Mouse (Mus musculus) thymus, adult 2 months (tissue): Measurements from ENCODE around the gene Mxi1. TPM values are rescaled to one million over a fixed set of nuclear protein-coding genes. Genes with fewer than 3 reads are reported as not detected.

Experiments
- DNase-seq: peaks from one replicate; pipeline ENCODE4 v3.0.0; 2021
- H3K27ac ChIP-seq: fragments of 200-500 bp; 2 replicates; pipeline ENCODE4 v1.5.1; 2012; ENCODE audit warnings: low read length, control low read depth; ENCODE audit not compliant: control insufficient read depth, insufficient read depth
- H3K27me3 ChIP-seq: fragments of 200-500 bp; 2 replicates; pipeline ENCODE4 v1.6.1; 2012; ENCODE audit warnings: mild to moderate bottlenecking, low read length, moderate library complexity, mixed read lengths; ENCODE audit not compliant: control insufficient read depth, insufficient read depth
- H3K36me3 ChIP-seq: fragments of 200-500 bp; 2 replicates; pipeline ENCODE4 v1.6.1; 2012; ENCODE audit warnings: mild to moderate bottlenecking, low read length, moderate library complexity; ENCODE audit not compliant: control insufficient read depth, insufficient read depth
- H3K4me1 ChIP-seq: fragments of 200-500 bp; replicated peaks from 2 replicates; pipeline ENCODE4 v1.6.1; 2012; ENCODE audit warnings: low read length; ENCODE audit not compliant: control insufficient read depth, insufficient read depth
- H3K4me3 ChIP-seq: fragments of 200-500 bp; 2 replicates; pipeline ENCODE4 v1.5.1; 2012; ENCODE audit warnings: mild to moderate bottlenecking, low read length, control low read depth, moderate library complexity; ENCODE audit not compliant: control insufficient read depth, insufficient read depth
- CTCF ChIP-seq: fragments of 200-500 bp; IDR thresholded peaks from 2 replicates; pipeline ENCODE4 v1.5.1; 2012; ENCODE audit warnings: mild to moderate bottlenecking, control low read depth, low read length, moderate library complexity, borderline replicate concordance; ENCODE audit not compliant: control insufficient read depth, poor library complexity, insufficient read depth; ENCODE audit errors: extremely low read depth
- POLR2A ChIP-seq: fragments of 200-500 bp; IDR thresholded peaks from 2 replicates; pipeline ENCODE4 v1.6.1; 2012; ENCODE audit warnings: mild to moderate bottlenecking, low read length, control low read depth, moderate library complexity; ENCODE audit not compliant: control insufficient read depth, poor library complexity, insufficient read depth; ENCODE audit errors: extremely low read depth
- WGBS: fragments of 180-500 bp; shearing (Covaris S2); methylation state at CpG from one replicate; pipeline ENCODE4 v1.1.7; 2018; 5-methylcytosine and 5-hydroxymethylcytosine counted together
- polyA plus RNA-seq: library from polyadenylated mRNA; depleted of rRNA; stranded (reverse); fragments of >200 nt; gene quantifications from 2 replicates; pipeline ENCODE4 v1.2.3, GENCODE M21; 2012

The Mxi1 gene
- polyA plus RNA-seq, 1 experiment: 29.1 TPM

DNA sequence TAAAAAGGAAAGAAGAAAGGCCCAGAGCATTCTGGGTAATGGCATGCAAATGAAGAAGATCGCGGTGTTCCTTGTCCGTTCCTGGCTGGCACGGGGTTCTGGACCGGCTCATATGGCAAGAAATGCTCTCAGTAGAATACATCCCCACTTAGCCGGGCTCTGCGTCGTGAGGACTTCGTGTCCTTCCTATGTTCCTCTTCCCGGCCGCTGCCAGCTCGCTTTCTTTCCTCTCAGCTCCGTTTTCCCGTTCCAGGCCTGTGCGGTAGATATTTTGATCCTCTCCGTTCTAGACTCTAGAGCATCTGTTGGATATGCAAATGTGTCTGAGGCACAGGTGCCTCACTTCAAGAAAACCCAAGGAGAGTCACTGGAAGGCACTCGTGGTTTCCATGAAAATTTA lies 104.9 kb downstream of the Mxi1 start:
- no peak for DNase-seq
- no peak for TF ChIP-seq CTCF
- TF ChIP-seq POLR2A: no peak
- H3K27me3 ChIP-seq: no peaks in the 10 kb centered on the region
- H3K4me1 ChIP-seq: peaks cover 2% of the 10 kb centered on the region
- WGBS: 85% methylated on average over 17 of the region's 17 CpGs
- no peaks in the 10 kb centered on the region for H3K36me3 ChIP-seq
- no peak overlapping the region for H3K27ac ChIP-seq
- H3K4me3 ChIP-seq: no peak overlapping the region

DNA sequence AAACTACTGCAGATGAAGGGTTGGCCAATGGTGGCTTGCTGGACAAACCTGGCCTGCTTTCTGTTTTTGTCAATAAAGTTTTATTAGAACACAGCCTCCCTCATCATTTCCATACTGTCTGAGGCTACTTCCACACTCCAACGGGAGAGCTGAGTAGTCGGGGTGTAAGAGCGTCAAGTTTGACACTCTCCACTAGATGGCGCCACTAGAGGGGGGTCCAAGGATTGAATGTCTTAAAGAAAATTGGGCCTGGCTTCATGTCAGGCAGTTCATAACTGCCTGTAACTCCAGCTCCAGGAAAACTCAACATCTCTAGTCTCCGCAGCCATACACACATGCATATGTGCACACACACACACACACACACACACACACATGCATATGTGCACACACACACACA lies 109.5 kb downstream of the Mxi1 start:
- WGBS: 18% methylated on average over 5 of the region's 5 CpGs
- no peaks in the 10 kb centered on the region for H3K36me3 ChIP-seq
- no peaks in the 10 kb centered on the region for H3K27me3 ChIP-seq

DNA sequence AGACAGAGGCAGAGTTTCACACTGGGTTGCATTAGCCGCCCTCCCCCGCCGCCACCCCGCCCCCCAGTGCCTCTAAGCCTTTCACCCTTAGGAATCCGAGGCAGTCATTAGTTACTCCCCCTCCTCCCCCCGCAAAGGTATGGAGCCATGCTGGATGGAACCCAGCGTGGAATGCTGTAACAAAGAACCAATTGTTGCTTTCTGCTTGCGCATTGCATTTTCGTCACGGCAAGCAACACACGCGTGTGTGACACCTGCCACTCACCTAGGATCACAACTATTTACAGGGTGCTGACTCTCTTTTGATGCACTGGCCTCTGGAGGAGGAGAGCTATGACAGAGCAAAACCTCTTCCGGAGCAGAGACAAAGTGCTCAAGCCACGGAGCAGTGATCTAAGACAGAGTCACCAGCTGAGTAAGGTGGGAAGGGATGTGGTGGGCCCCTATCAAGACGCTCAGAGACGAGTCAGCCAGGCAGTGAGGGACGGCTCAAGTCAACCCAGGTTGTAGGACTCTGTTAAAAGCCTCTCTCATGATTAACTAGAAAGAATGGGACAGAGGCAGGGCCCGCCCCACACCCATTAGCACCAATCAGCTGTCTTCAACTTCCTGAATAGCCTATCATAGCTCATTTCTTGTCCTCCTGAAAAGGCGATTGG lies 110.7 kb downstream of the Mxi1 start:
- no peak; the same call in 1 of the 2 replicates for TF ChIP-seq CTCF
- TF ChIP-seq POLR2A: 0 out of 2 replicates have a peak, but pooled peaks have one; percentile 28
- peak overlapping the region; percentile 37 for H3K4me3 ChIP-seq
- DNase-seq: peak; percentile 81
- H3K36me3 ChIP-seq: no peaks in the 10 kb centered on the region
- H3K27me3 ChIP-seq: no peaks in the 10 kb centered on the region
- H3K4me1 ChIP-seq: peaks cover 43% of the 10 kb centered on the region
- H3K27ac ChIP-seq: peak overlapping the region; percentile 95
- 8% methylated on average over 19 of the region's 19 CpGs for WGBS

More for the DNA sequence above, 109.5 kb downstream of the Mxi1 start:
- DNase-seq: peak; percentile 83
- Histone ChIP-seq H3K27ac (no peak overlapping the region), H3K4me1 (peaks cover 31% of the 10 kb centered on the region), H3K4me3 (no peak overlapping the region)
- TF ChIP-seq POLR2A: no peak
- TF ChIP-seq CTCF: no peak

DNA sequence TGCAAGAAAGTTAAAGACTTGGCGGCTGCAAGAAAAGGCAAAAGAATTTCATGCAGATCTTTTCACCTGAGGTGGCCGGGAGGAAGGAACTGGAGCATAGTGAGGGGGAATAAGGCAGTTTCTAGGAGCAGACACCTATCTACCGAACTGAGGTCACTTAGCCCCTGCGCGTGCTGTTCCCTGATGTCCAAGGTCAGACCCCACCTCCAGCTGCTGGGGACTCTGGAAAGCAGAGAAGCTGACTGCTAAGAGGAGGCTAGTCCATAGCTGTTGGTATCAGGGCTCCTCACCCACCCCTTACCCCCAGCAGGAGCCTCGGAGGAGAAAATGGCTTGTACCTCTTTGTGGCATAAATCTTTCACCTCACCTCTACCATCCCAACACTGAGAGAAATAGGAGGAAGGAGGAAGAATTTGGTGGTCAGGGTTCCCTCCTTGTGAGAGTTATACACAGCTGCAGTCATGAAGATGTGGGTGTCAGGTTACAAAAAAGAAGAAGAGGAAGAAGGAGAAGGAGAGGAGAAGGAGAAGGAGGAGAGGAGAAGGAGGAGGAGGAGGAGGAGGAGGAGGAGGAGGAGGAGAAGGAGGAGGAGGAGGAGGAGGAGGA lies 111.4 kb downstream of the Mxi1 start:
- Histone ChIP-seq H3K4me1 (peaks cover 43% of the 10 kb centered on the region), H3K27ac (peak overlapping the region; percentile 95), H3K36me3 (no peaks in the 10 kb centered on the region), H3K27me3 (no peaks in the 10 kb centered on the region), H3K4me3 (peak overlapping the region; percentile 38)
- WGBS: 6% methylated on average over 6 of the region's 6 CpGs
- no peak for DNase-seq
- no peak for TF ChIP-seq CTCF
- no peak for TF ChIP-seq POLR2A

DNA sequence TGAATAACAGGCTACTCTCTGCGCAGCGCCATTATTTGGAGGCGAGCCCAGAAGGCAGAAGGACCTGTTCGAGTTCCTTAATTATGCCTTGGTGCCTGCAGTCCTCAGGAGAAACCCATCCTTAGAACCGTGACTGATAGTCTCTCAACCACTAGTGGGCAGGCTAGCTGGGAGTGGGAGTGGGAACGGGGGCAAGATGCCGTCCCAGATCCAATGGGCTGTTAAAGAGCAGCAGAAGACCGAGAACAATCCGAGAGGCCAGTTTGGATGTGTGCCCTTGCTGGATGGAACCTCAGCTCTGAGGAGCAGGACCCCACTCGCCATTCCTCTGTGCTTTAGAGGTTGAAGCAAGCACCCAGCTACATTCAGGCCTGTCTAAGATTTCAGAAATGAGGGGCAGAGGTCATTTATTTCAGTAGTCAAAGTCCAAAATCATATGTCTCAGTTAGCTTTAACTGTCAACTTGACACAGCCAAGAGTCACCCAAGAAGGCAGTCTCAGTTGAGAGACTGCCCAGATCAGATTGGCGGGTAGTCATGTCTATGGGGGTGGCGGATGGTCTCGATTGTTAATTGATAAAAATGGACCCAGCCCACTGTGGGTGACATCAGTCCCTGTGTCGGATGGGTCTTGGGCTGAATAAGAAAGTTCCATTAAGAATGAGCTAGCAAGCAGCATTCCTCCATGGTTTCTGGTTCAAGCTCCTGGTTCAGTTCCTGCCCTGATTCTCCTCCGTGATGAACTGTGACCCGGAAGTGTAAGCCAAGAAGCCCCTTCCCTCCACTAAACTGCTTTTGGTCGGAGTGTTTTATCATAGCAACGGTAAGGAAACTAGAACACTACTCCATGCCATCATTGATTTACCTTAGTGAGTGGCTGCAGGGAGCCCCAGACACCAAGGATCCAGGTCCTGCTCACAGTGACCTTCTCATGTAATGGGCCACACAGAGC lies 112.3 kb downstream of the Mxi1 start:
- Histone ChIP-seq H3K36me3 (no peaks in the 10 kb centered on the region), H3K27me3 (no peaks in the 10 kb centered on the region), H3K4me1 (peaks cover 49% of the 10 kb centered on the region), H3K27ac (peak overlapping the region; percentile 96), H3K4me3 (no peak overlapping the region)
- TF ChIP-seq CTCF (no peak), POLR2A (no peak)
- DNase-seq: peak; percentile 52
- 50% methylated on average over 17 of the region's 18 CpGs for WGBS

DNA sequence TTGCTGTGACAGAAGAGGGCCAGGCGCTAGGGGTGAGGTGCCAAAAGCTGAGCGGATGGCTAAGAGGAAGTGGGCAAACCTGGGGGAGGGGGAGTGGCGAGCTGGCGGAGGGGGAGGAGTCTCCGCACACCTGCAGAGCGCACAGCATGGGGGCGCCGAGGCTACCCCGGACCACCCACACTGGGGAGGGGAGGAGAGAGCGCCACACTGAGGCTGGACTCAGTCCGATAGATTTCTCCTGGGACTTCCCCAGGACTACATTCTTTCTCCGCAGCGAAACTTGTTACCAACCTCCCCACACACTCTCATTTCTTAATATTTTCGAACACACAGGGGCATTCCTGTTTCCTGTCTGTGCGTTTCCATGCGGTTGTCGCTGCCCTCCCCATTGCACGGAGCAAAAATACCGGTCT lies 113.0 kb downstream of the Mxi1 start:
- TF ChIP-seq POLR2A (no peak; the same call in 1 of the 2 replicates), CTCF (0 out of 2 replicates have a peak, but pooled peaks have one; percentile 9)
- H3K4me1 ChIP-seq: peaks cover 49% of the 10 kb centered on the region
- H3K36me3 ChIP-seq: no peaks in the 10 kb centered on the region
- DNase-seq: peak; percentile 88
- no peaks in the 10 kb centered on the region for H3K27me3 ChIP-seq
- H3K4me3 ChIP-seq: peak overlapping the region; percentile 38
- WGBS: 2% methylated on average over 19 of the region's 19 CpGs
- peak overlapping the region; percentile 99 for H3K27ac ChIP-seq
